Mouse (Mus musculus) thymus, postnatal 36 days (tissue): ENCODE results near the gene Slc44a1.

ENCODE experiments used
- DNase-seq, 2 experiments: peaks; one replicate each; pipeline ENCODE4 v3.0.0; 2022; ENCODE audit warnings: mixed read lengths in 2 of 2

Gene Slc44a1

GRCm38 (mm10) chr4:53474109-53474508 lies 33.9 kb downstream of the Slc44a1 start:
- DNase-seq: no peak

GRCm38 (mm10) chr4:53475230-53475952 lies 35.2 kb downstream of the Slc44a1 start:
- no peak for DNase-seq

- no peak for DNase-seq
Observed at GRCm38 (mm10) chr4:53478644-53479043, 38.4 kb downstream of the Slc44a1 start.

DNA sequence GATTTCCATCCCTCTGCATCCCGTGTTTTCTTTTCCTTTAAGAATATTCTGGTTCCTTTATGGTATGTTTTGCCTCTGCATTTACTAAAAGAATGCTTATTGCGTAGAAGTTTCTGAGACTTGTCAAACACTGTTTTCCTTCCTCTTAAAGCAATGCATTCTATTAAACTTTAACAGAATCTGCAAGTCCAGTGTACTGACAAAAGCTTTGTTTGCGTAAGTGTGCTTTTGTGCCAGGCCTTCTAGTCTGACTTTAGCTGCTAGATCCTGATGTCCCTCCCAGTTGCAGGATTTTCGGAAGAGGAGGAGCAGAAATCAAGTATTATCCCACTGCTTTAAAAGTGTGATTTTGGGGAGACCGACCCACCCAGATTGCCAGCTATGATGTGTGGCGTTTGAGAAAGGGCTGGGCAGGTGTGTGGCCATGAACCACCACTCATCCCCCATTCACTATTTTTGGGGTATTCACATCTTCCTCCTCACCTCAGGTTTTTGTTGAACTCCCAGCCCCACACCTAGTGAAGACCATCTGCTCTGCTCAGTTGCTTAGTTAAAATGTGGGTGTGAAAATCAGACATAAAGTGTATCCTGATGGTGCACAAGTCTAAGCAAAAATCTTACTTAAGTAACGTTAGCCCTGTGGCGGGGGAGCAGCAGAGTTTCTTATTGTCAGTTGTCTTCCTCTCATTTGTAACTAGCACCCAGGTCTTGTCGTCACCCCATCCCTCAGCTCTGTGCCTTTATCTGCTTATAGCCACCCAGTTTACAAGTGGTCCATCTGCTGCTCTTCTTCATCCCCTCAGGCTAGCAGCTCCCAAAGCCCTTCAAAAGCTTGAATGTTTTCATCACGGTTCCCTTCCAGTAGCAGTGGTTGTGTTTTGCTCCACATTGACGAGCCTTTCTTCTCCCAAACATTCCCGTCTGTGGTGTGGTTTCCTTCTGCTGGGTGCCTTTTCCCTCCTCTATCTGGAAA lies 47.3 kb downstream of the Slc44a1 start:
- no peak for DNase-seq

DNA sequence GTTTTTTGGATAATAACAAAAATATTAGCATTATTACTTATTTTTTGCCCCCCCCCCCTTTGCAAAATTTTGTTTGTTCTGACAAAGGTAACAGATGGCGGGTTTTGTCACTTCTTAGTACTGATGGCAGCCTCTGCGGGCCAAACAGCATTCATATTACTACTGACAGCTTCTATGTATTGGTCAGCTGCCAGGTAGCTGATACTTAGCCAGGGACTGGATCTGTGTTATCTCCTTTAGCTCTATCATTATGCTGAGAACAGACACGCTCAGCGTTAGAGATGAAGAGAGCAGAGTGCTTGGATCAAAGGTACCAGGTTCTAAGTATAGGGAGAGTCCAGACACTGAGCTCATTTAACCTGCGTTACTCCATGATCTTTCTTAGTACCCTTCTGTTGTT lies 48.6 kb downstream of the Slc44a1 start:
- no peak for DNase-seq

DNA sequence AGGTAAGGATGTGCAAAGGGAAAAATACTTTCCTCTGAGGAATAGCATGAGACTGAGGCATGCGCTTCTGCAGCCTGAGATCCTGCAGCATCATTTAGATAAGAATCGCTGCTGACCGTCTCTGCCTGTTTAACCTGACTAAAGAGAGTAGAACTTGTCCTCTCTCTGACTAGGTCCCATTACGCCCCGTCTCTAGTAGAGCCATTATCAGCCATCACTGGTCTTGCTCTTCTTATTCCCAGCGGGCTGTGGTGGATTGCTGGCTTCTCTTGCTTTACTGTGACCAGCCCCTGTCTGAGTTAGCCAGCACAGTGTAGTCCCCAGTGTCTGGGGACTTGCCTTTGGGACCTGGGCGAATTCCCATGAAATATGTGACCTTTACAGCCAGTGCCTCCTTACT lies 50.2 kb downstream of the Slc44a1 start:
- no peak for DNase-seq

DNA sequence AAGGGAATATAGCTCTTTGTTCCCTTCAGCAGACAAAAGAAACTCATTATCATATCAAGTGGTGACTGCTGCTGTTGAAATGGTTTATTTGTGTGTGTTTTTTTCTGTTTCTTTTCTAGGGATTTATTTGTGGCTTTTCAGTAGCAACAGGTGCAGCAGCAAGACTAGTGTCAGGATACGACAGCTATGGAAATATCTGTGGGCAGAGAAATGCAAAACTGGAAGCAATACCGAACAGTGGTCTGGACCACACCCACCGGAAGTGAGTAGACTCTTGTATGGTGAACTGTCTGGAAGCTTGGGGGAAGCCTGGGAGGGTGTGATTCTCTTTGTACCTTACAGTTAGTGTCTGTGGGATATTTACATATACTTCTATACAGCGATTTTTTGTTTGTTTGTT lies 51.1 kb downstream of the Slc44a1 start:
- peak in 1 of 2 experiments; percentile 20 for DNase-seq

- no peak for DNase-seq
Observed at GRCm38 (mm10) chr4:53495646-53496045, 55.4 kb downstream of the Slc44a1 start.

DNA sequence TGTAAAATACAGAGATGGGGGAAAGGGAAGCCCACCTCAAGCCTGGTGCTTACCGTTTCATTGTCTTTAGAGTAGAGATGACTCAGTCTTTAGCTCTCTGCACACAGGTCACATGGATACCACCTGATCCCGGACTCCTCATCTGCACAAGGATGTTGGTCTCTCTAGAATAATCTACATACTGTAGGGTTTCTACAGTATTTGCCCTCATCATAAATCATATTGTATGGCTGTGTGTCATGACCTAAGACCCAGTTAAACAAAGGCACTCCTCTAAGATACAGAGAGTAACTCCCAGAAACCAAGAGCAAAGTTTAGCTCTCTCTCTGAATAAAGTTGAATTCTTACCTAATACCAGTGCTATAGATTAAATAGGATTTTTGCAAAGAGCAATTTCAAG lies 62.6 kb downstream of the Slc44a1 start:
- no peak for DNase-seq

DNA sequence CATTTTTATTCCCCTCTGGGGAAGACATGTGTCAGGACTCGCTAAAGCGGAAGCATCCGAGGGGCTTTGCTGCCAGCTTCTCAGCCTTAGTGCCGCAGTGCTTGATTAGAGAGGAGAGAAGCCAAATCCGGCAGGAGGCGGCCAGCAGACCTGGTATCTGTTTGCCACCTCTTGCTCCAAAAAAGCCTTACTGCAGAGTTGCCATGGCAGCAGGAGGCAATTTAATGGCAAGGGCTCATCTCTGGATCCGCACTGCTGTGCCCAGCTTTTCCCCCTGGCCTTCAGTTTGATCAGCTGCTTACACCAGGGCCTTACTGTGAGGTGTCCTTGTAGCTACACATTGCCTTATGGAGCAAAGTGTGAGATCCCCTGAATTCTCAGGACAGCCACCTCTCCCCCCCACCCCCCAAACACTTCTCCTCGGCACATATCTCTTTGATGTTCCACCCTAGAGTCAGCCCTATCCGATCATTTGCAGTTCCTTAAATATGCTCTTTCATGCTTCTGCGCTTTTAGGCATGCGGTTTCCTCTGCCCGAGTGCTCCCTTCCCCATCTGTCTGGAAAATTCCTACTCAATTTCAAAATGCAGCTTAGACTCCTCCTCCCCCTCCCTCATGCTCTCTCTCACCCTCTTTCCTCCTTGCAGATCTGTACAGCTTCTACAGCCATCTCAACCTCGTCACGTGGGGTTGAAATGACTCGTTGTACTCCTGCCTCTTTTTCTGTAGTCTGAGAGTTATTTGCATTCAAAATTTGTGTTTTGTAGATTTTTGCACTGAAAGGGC lies 72.1 kb downstream of the Slc44a1 start:
- DNase-seq: no peak

- DNase-seq: peak; percentile 20 to 45
Observed at GRCm38 (mm10) chr4:53513276-53514081, 73.3 kb downstream of the Slc44a1 start.

DNA sequence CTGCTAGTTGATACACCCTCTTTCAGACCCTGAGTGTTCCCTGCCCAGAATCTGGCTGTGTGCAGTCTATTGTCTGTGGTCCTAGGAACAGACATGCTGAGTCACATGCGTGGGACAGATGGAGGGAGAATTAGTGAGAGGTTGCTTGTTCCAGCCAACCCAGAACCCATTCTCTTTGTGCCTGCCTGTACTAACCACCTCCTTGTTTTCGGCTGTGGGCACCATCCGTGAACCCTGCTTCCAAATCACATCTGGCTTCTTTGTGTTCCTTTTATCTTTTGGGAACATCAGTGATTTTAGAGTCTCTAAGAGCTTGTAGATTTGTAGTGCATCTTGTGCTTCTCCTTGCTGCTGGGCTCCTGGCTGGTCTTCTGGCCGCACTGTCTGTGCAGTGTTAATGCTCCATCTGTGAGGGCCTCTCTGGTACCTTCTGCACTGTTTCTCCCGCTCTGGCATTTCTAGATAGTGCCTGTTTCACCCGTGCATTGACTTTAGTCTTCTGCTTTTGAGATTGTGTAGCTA lies 75.9 kb downstream of the Slc44a1 start:
- DNase-seq: no peak

DNA sequence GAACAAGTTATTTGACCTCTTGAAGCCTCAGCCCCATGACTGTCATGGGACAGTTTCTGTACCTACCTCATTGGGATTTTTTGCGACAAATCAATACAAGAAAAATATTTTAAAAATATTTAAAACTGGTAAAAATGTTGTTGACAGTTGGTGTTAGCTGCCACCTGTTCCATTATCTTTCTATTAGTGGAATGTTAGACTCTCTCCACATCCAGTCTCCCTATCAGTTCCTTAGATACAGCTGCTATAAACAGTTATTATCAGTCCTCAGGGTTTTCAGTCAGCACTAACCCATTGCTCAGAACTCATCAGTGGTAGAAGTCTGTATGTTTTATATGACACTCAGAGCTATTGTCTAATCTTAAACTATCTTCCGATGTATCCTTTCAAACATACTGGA lies 79.2 kb downstream of the Slc44a1 start:
- DNase-seq: no peak

DNA sequence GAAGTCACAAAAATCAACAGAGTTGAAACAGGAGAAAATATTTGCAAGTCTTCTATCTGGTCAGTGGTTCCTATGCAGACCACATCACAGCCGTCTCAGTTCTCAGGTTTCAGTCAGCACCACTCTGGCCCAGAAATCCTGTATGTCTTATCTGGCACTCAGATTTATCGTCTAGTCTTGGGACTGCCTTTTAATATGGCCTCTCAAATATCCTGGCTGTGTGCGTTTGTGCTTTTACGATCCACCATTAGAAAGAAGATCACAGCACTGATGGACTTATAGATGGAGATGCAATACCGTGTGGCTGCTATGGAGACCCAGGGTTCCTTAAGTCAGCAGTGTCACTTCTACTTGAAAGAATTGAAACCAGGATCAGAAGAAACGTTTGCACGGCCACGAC lies 80.8 kb downstream of the Slc44a1 start:
- no peak for DNase-seq

DNA sequence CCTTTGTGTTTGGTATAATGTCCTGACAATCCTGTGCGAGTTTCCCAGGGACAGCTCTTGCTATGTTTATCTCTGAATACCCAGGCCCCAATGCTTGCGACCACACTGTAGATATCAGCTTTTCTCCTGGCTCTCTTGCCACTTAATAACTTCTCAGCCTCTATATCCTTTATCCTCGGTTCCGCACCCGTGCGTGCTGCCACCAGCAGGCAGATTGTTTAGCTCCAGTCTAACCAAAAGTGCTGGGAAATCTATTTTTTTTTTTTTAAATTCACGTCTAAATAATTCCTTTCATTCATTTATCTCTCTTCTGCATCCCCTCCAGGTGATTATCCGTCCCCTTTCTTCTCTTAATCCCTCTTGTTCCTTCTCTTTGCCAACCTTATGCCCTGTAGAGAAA lies 82.4 kb downstream of the Slc44a1 start:
- DNase-seq: no peak

DNA sequence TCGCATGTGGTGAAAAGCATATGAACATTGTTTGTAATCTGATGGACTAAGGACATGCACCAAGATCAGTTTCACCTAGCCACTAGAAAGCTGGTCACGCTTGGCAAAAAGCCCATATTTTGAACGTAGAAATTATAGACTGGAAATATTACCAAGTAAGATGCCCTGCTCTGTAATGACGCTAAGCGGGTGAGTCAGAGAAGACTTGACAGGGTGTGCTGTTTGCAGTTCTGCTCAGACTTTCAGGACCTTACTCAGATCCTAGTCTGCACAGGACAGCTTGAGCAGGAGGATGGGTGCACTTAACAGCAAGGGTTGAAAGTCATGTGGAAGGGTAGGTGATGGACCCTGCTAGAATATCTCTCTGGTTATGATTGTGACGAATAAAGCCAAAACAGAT lies 85.3 kb downstream of the Slc44a1 start:
- no peak for DNase-seq

GRCm38 (mm10) chr4:53525994-53526393 lies 85.8 kb downstream of the Slc44a1 start:
- no peak for DNase-seq

GRCm38 (mm10) chr4:53526446-53526845 lies 86.2 kb downstream of the Slc44a1 start:
- DNase-seq: no peak

DNA sequence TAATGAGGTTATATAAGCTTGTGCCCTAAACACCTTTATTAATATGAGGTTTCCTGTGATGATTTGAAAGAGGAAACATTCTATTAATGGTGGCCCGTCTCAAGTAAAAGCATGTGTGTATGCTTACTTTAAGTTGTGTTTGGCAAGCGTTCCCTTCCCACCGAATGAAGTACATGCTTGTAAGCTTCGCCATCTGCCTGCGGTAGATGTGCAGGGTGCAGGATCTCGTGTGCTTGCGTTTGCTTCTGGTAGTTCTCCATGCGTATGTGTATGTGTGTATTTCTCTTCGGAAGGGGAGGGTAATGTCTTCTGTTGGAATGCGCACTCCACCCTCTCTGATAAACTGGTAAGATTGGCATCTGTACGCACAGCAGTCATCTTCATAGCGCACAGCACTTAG lies 95.6 kb downstream of the Slc44a1 start:
- no peak for DNase-seq

DNA sequence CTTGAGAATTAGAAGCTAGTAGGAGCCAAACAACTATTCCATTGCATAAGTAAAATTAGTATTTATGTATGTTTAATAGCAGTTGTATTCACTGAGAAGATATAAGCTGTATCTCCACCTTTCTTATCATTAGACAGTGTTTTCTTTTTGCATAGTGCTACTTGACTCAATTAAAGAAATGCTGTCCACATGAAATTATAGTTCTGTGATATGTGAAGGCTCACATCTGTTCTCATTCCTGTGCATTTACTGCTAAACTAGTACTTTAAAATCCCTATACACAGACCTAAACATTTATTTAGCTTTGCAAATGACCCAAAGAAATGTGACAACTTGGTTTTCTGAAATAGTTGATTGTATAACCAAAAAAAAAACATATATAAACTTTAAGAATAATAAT lies 96.9 kb downstream of the Slc44a1 start:
- DNase-seq: no peak

- DNase-seq: no peak
Observed at GRCm38 (mm10) chr4:53537539-53537938, 97.3 kb downstream of the Slc44a1 start.

DNA sequence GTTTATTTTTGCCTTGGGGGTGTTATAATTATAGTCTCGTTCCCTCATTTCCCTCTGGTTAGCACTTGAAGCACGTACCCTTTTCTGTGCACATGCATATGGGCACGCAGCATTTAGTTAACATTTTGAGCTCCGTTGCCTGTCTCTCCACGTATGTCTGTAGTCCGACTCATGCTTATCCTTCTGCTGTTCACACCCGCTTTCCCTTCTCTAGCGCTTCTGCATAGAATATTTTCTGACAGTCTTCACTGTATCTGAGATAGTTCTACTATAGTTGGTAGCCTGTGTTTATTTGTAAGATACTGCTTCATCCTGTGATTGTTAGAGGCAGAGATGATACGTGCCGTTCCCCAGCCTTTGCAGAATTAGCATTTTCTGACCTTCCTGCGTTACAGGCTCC lies 98.4 kb downstream of the Slc44a1 start:
- DNase-seq: no peak
